Mouse (Mus musculus) megakaryocyte, embryonic 14.5 days (primary cell): ENCODE data around the gene Syndig1l.

ENCODE experiments used
- FLI1 ChIP-seq: IDR thresholded peaks from 2 replicates; pipeline ENCODE4 v1.6.1; 2012; ENCODE audit warnings: low read length, inconsistent platforms, mixed read lengths
- GATA1 ChIP-seq: IDR thresholded peaks from 3 replicates; pipeline ENCODE4 v1.6.1; 2012; ENCODE audit warnings: mixed read lengths, low read length, inconsistent platforms, borderline replicate concordance

GRCm38 (mm10) chr12:84726986-84727385, 28.4 kb upstream of the Syndig1l start:
- TF ChIP-seq GATA1 (no peak), FLI1 (no peak)
